Mouse (Mus musculus) hindbrain, embryonic 13.5 days (tissue): ENCODE results near the gene BC035947. TPM values are rescaled to one million over a fixed set of nuclear protein-coding genes. Genes with fewer than 3 reads are reported as not detected.
"Not testable (repeated sequence)": the region's sequence is repeated elsewhere in the genome, so short reads cannot be mapped to it uniquely, and the experiment has no call there.

ENCODE experiments used
- ATAC-seq: fragments of 200-750 bp; cut with Nextera tagmentation; 2 replicates; pipeline ENCODE4 v1.8.0; 2017; ENCODE audit warnings: moderate TSS enrichment; ENCODE audit not compliant: low FRiP score
- H3K27ac ChIP-seq: fragments of 300-500 bp; sonication (generic); 2 replicates; pipeline ENCODE4 v1.5.1; 2015; ENCODE audit warnings: inconsistent platforms, mild to moderate bottlenecking, moderate library complexity
- H3K27me3 ChIP-seq: fragments of 300-500 bp; sonication (generic); 2 replicates; pipeline ENCODE4 v1.6.1; 2015; ENCODE audit warnings: mild to moderate bottlenecking, inconsistent platforms
- H3K36me3 ChIP-seq: fragments of 300-500 bp; sonication (generic); 2 replicates; pipeline ENCODE4 v1.6.1; 2015; ENCODE audit warnings: mild to moderate bottlenecking, inconsistent platforms
- H3K4me1 ChIP-seq: fragments of 300-500 bp; sonication (generic); replicated peaks from 2 replicates; pipeline ENCODE4 v1.6.1; 2015; ENCODE audit warnings: inconsistent platforms
- H3K4me2 ChIP-seq: fragments of 300-500 bp; sonication (generic); 2 replicates; pipeline ENCODE4 v1.6.1; 2015; ENCODE audit warnings: inconsistent platforms, mild to moderate bottlenecking, moderate library complexity
- H3K4me3 ChIP-seq: fragments of 300-500 bp; sonication (generic); 2 replicates; pipeline ENCODE4 v1.5.1; 2015; ENCODE audit warnings: mild to moderate bottlenecking, inconsistent platforms
- H3K9ac ChIP-seq: fragments of 300-500 bp; sonication (generic); 2 replicates; pipeline ENCODE4 v1.6.1; 2015; ENCODE audit warnings: mild to moderate bottlenecking, inconsistent platforms
- H3K9me3 ChIP-seq: fragments of 300-500 bp; sonication (generic); 2 replicates; pipeline ENCODE4 v1.6.1; 2016; ENCODE audit warnings: inconsistent platforms
- WGBS: fragments of 180-500 bp; shearing (Covaris S2); methylation state at CpG from one replicate; pipeline ENCODE4 v1.1.7; 2015; 5-methylcytosine and 5-hydroxymethylcytosine counted together
- polyA plus RNA-seq: library from polyadenylated mRNA; unstranded; fragments of >200 nt; fragmentation: Nextera tagmentation; extraction: Ambion mirVana; gene quantifications from 2 replicates; pipeline ENCODE4 v1.2.1, GENCODE M21; 2015

The BC035947 gene
- 0.82 and 0.87 TPM in 2 replicates for polyA plus RNA-seq

GRCm38 (mm10) chr1:78511621-78512160 is at the start of gene BC035947:
TSS of gene BC035947 (minus strand) at chr1:78512158.
- peak within 1 kb of the TSS; percentile 69 for H3K9ac ChIP-seq
- WGBS, result 3% methylated on average over 25 of the region's 25 CpGs
- peak; percentile 83 for ATAC-seq

GRCm38 (mm10) chr1:78554012-78554666 is 42.2 kb upstream of the BC035947 start:
- Histone ChIP-seq H3K4me3 (no peak overlapping the region), H3K27ac (no peak overlapping the region), H3K9ac (no peak overlapping the region), H3K4me1 (peaks cover 2% of the 10 kb centered on the region; the same call in 1 of the 2 replicates), H3K36me3 (no peaks in the 10 kb centered on the region), H3K27me3 (no peaks in the 10 kb centered on the region), H3K4me2 (no peak overlapping the region), H3K9me3 (no peaks in the 10 kb centered on the region)
- ATAC-seq, result no peak
- 86% methylated on average over 8 of the region's 8 CpGs for WGBS

More at GRCm38 (mm10) chr1:78511621-78512160, at the start of gene BC035947:
- H3K9me3 ChIP-seq, result no peaks in the 10 kb centered on the region
- H3K27ac ChIP-seq, result no peak within 1 kb of the TSS
- H3K36me3 ChIP-seq, result no peaks in the 10 kb centered on the region
- H3K4me3 ChIP-seq, result peak within 1 kb of the TSS; percentile 37
- H3K27me3 ChIP-seq, result no peaks in the 10 kb centered on the region; the same call in 1 of the 2 replicates
- H3K4me1 ChIP-seq, result peaks cover 7% of the 10 kb centered on the region
- H3K4me2 ChIP-seq, result peak within 1 kb of the TSS; percentile 63

GRCm38 (mm10) chr1:78548961-78549360 is 37.0 kb upstream of the BC035947 start:
- Histone ChIP-seq H3K27ac (no peak overlapping the region), H3K4me2 (no peak overlapping the region), H3K9ac (no peak overlapping the region), H3K27me3 (no peaks in the 10 kb centered on the region), H3K4me3 (no peak overlapping the region), H3K36me3 (no peaks in the 10 kb centered on the region), H3K9me3 (no peaks in the 10 kb centered on the region), H3K4me1 (peaks cover 7% of the 10 kb centered on the region; the same call in 1 of the 2 replicates)
- ATAC-seq, result no peak
- WGBS, result 47% methylated on average over 6 of the region's 6 CpGs

- no peaks in the 10 kb centered on the region for H3K36me3 ChIP-seq
- H3K27me3 ChIP-seq, result no peaks in the 10 kb centered on the region
- 86% methylated on average over 9 of the region's 9 CpGs for WGBS
- H3K4me3 ChIP-seq, result no peak overlapping the region
- H3K27ac ChIP-seq, result no peak overlapping the region
- H3K9me3 ChIP-seq, result no peaks in the 10 kb centered on the region
- peaks cover 7% of the 10 kb centered on the region; the same call in 1 of the 2 replicates for H3K4me1 ChIP-seq
- H3K9ac ChIP-seq, result no peak overlapping the region
- ATAC-seq, result no peak
- no peak overlapping the region for H3K4me2 ChIP-seq
These were observed 34.3 kb upstream of the BC035947 start for GRCm38 (mm10) chr1:78546258-78546657.

- H3K4me1 ChIP-seq, H3K9me3 ChIP-seq, H3K36me3 ChIP-seq, H3K4me3 ChIP-seq, ATAC-seq, H3K27me3 ChIP-seq, H3K27ac ChIP-seq, H3K9ac ChIP-seq, H3K4me2 ChIP-seq: not testable (repeated sequence)
- 79% methylated on average over 1 of the region's 1 CpGs for WGBS
These were observed 31.7 kb upstream of the BC035947 start for GRCm38 (mm10) chr1:78543631-78544030.

- H3K27me3 ChIP-seq, result no peaks in the 10 kb centered on the region
- no peak for ATAC-seq
- no peaks in the 10 kb centered on the region for H3K9me3 ChIP-seq
- no peak overlapping the region for H3K4me3 ChIP-seq
- H3K9ac ChIP-seq, result no peak overlapping the region
- no peaks in the 10 kb centered on the region for H3K36me3 ChIP-seq
- no peak overlapping the region for H3K27ac ChIP-seq
- WGBS, result 79% methylated on average over 6 of the region's 6 CpGs
- peaks cover 14% of the 10 kb centered on the region for H3K4me1 ChIP-seq
- H3K4me2 ChIP-seq, result no peak overlapping the region
These were observed 27.2 kb upstream of the BC035947 start for GRCm38 (mm10) chr1:78539166-78539565.

- Histone ChIP-seq H3K9me3 (no peaks in the 10 kb centered on the region), H3K4me1 (peaks cover 14% of the 10 kb centered on the region), H3K4me3 (no peak overlapping the region), H3K9ac (no peak overlapping the region), H3K27ac (no peak overlapping the region), H3K36me3 (no peaks in the 10 kb centered on the region), H3K4me2 (peak overlapping the region; percentile 74), H3K27me3 (no peaks in the 10 kb centered on the region)
- no peak for ATAC-seq
- 32% methylated on average over 5 of the region's 5 CpGs for WGBS
These were observed 26.4 kb upstream of the BC035947 start for GRCm38 (mm10) chr1:78538396-78538795.

GRCm38 (mm10) chr1:78537494-78538010 is 25.6 kb upstream of the BC035947 start:
- ATAC-seq, result peak; percentile 91
- Histone ChIP-seq H3K9me3 (no peaks in the 10 kb centered on the region), H3K27ac (peak overlapping the region; percentile 75), H3K9ac (peak overlapping the region; percentile 71), H3K4me1 (peaks cover 14% of the 10 kb centered on the region), H3K4me3 (peak overlapping the region; percentile 41), H3K4me2 (peak overlapping the region; percentile 74), H3K27me3 (no peaks in the 10 kb centered on the region), H3K36me3 (no peaks in the 10 kb centered on the region)
- 12% methylated on average over 16 of the region's 16 CpGs for WGBS

- no peak overlapping the region for H3K9ac ChIP-seq
- peaks cover 14% of the 10 kb centered on the region for H3K4me1 ChIP-seq
- ATAC-seq, result peak; percentile 18
- WGBS, result 34% methylated on average over 19 of the region's 19 CpGs
- peak overlapping the region; percentile 74 for H3K4me2 ChIP-seq
- no peak overlapping the region for H3K27ac ChIP-seq
- no peaks in the 10 kb centered on the region for H3K27me3 ChIP-seq
- peak overlapping the region; percentile 41 for H3K4me3 ChIP-seq
- H3K36me3 ChIP-seq, result no peaks in the 10 kb centered on the region
- H3K9me3 ChIP-seq, result no peaks in the 10 kb centered on the region
These were observed 24.6 kb upstream of the BC035947 start for GRCm38 (mm10) chr1:78536310-78537164.

GRCm38 (mm10) chr1:78534428-78535150 is 22.6 kb upstream of the BC035947 start:
- 95% methylated on average over 9 of the region's 9 CpGs for WGBS
- ATAC-seq, result no peak
- peaks cover 14% of the 10 kb centered on the region for H3K4me1 ChIP-seq
- H3K27ac ChIP-seq, result no peak overlapping the region
- H3K4me2 ChIP-seq, result no peak overlapping the region
- no peaks in the 10 kb centered on the region for H3K27me3 ChIP-seq
- no peak overlapping the region for H3K9ac ChIP-seq
- H3K9me3 ChIP-seq, result no peaks in the 10 kb centered on the region
- no peaks in the 10 kb centered on the region for H3K36me3 ChIP-seq
- no peak overlapping the region for H3K4me3 ChIP-seq

- Histone ChIP-seq H3K36me3 (no peaks in the 10 kb centered on the region), H3K9me3 (no peaks in the 10 kb centered on the region), H3K27me3 (no peaks in the 10 kb centered on the region), H3K4me2 (no peak overlapping the region), H3K9ac (no peak overlapping the region), H3K4me1 (0 out of 2 replicates have a peak, but pooled peaks cover 3% of the 10 kb centered on the region), H3K27ac (no peak overlapping the region), H3K4me3 (no peak overlapping the region)
- no peak for ATAC-seq
- WGBS, result 82% methylated on average over 15 of the region's 15 CpGs
These were observed 20.3 kb upstream of the BC035947 start for GRCm38 (mm10) chr1:78532184-78532800.
